Mouse (Mus musculus): ENCODE measurements around the gene Lrrc29.

Lrrc29 gene

GRCm38 (mm10) chr8:105356681-105357080 is 30.6 kb upstream of the Lrrc29 start:
- TF ChIP-seq CTCF (conservative IDR thresholded peaks at IDR 0.05; ENCODE audit: low read length) (no peak), NANOG (IDR thresholded peaks at IDR 0.05; ENCODE audit: borderline replicate concordance, low read length) (no peak), POU5F1 (IDR thresholded peaks at IDR 0.05; ENCODE audit: borderline replicate concordance, low read length) (no peak)
- Histone ChIP-seq H3K36me3 (ENCODE audit: insufficient read depth, low read length) (peaks cover 11% of the 10 kb centered on the region), H3K9me3 (ENCODE audit: low read length) (no peaks in the 10 kb centered on the region), H3K4me1 (replicated peaks; ENCODE audit: low read depth, low read length) (peaks cover 53% of the 10 kb centered on the region), H3K27me3 (ENCODE audit: insufficient read depth, low read length) (no peaks in the 10 kb centered on the region), H3K4me3 (replicated peaks; ENCODE audit: low read length) (0 out of 2 replicates have a peak overlapping the region, but pooled peaks have one; percentile 20)

- Histone ChIP-seq H3K4me1 (replicated peaks; ENCODE audit: low read depth, low read length) (peaks cover 55% of the 10 kb centered on the region), H3K9me3 (ENCODE audit: low read length) (no peaks in the 10 kb centered on the region), H3K27me3 (ENCODE audit: insufficient read depth, low read length) (peaks cover 10% of the 10 kb centered on the region), H3K36me3 (ENCODE audit: insufficient read depth, low read length) (peaks cover 11% of the 10 kb centered on the region), H3K4me3 (replicated peaks; ENCODE audit: low read length) (peak overlapping the region; percentile 68)
- TF ChIP-seq POU5F1 (IDR thresholded peaks at IDR 0.05; ENCODE audit: borderline replicate concordance, low read length) (no peak), NANOG (IDR thresholded peaks at IDR 0.05; ENCODE audit: borderline replicate concordance, low read length) (no peak), CTCF (conservative IDR thresholded peaks at IDR 0.05; ENCODE audit: low read length) (no peak)
Measured at GRCm38 (mm10) chr8:105355179-105356024, 29.3 kb upstream of the Lrrc29 start.

DNA sequence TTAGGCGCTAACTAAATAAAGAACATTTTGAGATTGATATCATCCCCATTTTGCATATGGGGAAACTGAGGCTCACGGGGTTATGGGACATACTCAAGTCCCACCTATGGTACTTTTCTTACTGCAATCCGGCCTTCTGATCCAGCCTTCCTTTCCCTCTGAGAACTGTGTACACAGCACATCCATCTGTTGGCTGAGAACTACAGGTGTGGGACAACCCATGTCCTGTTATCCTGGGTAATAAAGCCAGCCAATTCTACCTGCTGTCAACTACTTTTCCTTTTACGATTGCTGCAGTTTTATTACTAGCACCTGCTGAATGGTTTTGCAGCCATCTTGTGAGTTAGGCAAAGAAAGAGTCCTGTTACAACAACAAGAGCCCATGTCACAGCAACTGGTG is 28.5 kb upstream of the Lrrc29 start:
- Histone ChIP-seq H3K36me3 (ENCODE audit: insufficient read depth, low read length) (peaks cover 11% of the 10 kb centered on the region), H3K27me3 (ENCODE audit: insufficient read depth, low read length) (peaks cover 19% of the 10 kb centered on the region), H3K4me3 (replicated peaks; ENCODE audit: low read length) (no peak overlapping the region), H3K9me3 (ENCODE audit: low read length) (no peaks in the 10 kb centered on the region), H3K4me1 (replicated peaks; ENCODE audit: low read depth, low read length) (peaks cover 59% of the 10 kb centered on the region)
- no peak for TF ChIP-seq CTCF (conservative IDR thresholded peaks at IDR 0.05; ENCODE audit: low read length)
- TF ChIP-seq NANOG (IDR thresholded peaks at IDR 0.05; ENCODE audit: borderline replicate concordance, low read length): no peak
- TF ChIP-seq POU5F1 (IDR thresholded peaks at IDR 0.05; ENCODE audit: borderline replicate concordance, low read length): no peak

DNA sequence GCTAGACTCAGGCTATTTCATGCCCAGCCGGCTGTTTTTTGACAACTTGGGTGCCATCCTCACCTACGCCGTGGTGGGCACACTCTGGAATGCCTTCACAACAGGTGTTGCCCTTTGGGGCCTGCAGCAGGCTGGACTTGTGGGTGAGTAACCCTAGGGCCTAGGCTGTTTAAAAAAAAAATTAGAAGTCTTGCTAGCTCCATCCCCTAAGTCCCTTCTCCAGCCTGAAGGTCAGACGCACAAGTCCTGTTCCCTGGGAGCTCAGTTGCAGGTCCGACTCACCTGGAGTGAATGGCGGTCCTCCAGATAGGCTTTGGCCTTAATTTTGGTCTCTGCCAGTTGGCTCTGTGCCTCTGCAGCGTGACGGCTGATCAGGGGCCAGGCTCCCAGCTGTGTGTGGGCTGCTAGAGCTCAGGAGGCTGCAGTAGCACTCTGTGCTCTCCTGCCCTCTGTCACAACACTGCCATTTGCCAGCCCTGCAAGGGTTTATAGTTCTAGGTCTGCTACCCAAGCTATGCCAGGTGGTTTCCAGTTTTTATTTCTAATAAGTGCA is 27.6 kb upstream of the Lrrc29 start:
- Histone ChIP-seq H3K9me3 (ENCODE audit: low read length) (no peaks in the 10 kb centered on the region), H3K4me3 (replicated peaks; ENCODE audit: low read length) (no peak overlapping the region), H3K4me1 (replicated peaks; ENCODE audit: low read depth, low read length) (peaks cover 54% of the 10 kb centered on the region), H3K27me3 (ENCODE audit: insufficient read depth, low read length) (peaks cover 27% of the 10 kb centered on the region), H3K36me3 (ENCODE audit: insufficient read depth, low read length) (peaks cover 11% of the 10 kb centered on the region)
- TF ChIP-seq CTCF (conservative IDR thresholded peaks at IDR 0.05; ENCODE audit: low read length) (no peak), NANOG (IDR thresholded peaks at IDR 0.05; ENCODE audit: borderline replicate concordance, low read length) (no peak), POU5F1 (IDR thresholded peaks at IDR 0.05; ENCODE audit: borderline replicate concordance, low read length) (no peak)

GRCm38 (mm10) chr8:105350186-105350585 is 24.1 kb upstream of the Lrrc29 start:
- Histone ChIP-seq H3K4me1 (replicated peaks; ENCODE audit: low read depth, low read length) (peaks cover 56% of the 10 kb centered on the region), H3K9me3 (ENCODE audit: low read length) (no peaks in the 10 kb centered on the region), H3K27me3 (ENCODE audit: insufficient read depth, low read length) (peaks cover 41% of the 10 kb centered on the region), H3K4me3 (replicated peaks; ENCODE audit: low read length) (no peak overlapping the region), H3K36me3 (ENCODE audit: insufficient read depth, low read length) (no peaks in the 10 kb centered on the region)
- TF ChIP-seq POU5F1 (IDR thresholded peaks at IDR 0.05; ENCODE audit: borderline replicate concordance, low read length): no peak
- TF ChIP-seq NANOG (IDR thresholded peaks at IDR 0.05; ENCODE audit: borderline replicate concordance, low read length): no peak
- TF ChIP-seq CTCF (conservative IDR thresholded peaks at IDR 0.05; ENCODE audit: low read length): no peak

GRCm38 (mm10) chr8:105349096-105349771 is 23.2 kb upstream of the Lrrc29 start:
- TF ChIP-seq CTCF (conservative IDR thresholded peaks at IDR 0.05; ENCODE audit: low read length): no peak
- no peak for TF ChIP-seq NANOG (IDR thresholded peaks at IDR 0.05; ENCODE audit: borderline replicate concordance, low read length)
- no peak for TF ChIP-seq POU5F1 (IDR thresholded peaks at IDR 0.05; ENCODE audit: borderline replicate concordance, low read length)
- Histone ChIP-seq H3K27me3 (ENCODE audit: insufficient read depth, low read length) (peaks cover 44% of the 10 kb centered on the region), H3K36me3 (ENCODE audit: insufficient read depth, low read length) (no peaks in the 10 kb centered on the region), H3K4me3 (replicated peaks; ENCODE audit: low read length) (peak overlapping the region; percentile 90), H3K4me1 (replicated peaks; ENCODE audit: low read depth, low read length) (peaks cover 57% of the 10 kb centered on the region), H3K9me3 (ENCODE audit: low read length) (no peaks in the 10 kb centered on the region)

DNA sequence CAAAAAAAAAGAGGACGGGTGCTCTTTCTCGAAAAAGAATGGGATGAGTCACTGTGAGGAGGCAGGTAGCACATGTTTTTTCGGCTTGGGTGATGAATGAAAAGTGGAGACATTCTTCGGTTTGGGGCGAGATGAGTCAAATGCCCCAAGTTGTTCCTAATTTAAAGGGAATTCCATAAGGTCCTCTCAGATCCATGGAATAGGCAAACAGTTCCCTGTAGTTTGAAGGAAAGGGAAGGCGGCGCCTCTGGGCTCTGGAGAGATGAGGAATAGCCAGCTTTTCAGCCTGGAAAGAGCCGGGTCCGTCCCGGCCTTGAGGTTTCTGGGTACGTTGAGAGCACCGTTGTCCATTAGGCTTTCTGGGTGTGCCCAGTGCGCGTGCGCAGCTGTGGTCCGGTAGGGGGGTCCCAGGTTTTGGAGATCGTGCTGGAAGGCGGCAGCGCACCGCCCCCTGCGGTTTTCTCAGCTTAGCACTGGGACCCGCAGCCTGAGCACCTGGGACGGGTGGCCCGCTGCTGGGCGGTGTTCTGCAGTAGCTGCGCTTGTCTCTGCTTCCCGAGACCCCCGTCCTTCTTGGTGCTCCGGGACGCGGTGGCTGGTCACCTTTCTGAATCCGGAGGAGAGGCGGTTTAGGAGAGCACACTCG is 22.5 kb upstream of the Lrrc29 start, which contains the start of gene Slc9a5:
TSS of gene Slc9a5 (plus strand) at position 394 of the 646 bp plus-strand sequence.
- Histone ChIP-seq H3K27me3 (ENCODE audit: insufficient read depth, low read length) (peaks cover 44% of the 10 kb centered on the region), H3K9me3 (ENCODE audit: low read length) (no peaks in the 10 kb centered on the region), H3K4me3 (replicated peaks; ENCODE audit: low read length) (peak within 1 kb of the TSS; percentile 90), H3K36me3 (ENCODE audit: insufficient read depth, low read length) (0 out of 2 replicates have a peak, but pooled peaks cover under 1% of the 10 kb centered on the region), H3K4me1 (replicated peaks; ENCODE audit: low read depth, low read length) (peaks cover 57% of the 10 kb centered on the region)
- TF ChIP-seq CTCF (conservative IDR thresholded peaks at IDR 0.05; ENCODE audit: low read length) (no peak), NANOG (IDR thresholded peaks at IDR 0.05; ENCODE audit: borderline replicate concordance, low read length) (no peak), POU5F1 (IDR thresholded peaks at IDR 0.05; ENCODE audit: borderline replicate concordance, low read length) (no peak)

Data from E14TG2a.4 (cell line).